In genomic region chr7:143390277-143390948, GRCm38 (mm10) we compare ENCODE assay signal across 11 mouse cellular contexts.
DNase-seq lines count a peak whose midpoint lies in the region; ATAC-seq lines count a peak whose summit lies in the region.
"Had no signal": no experiment of that assay in that cellular context is flagged by ENCODE, and none has a peak within 500 bp of the region (broad histone marks: within the 10 kb centered on the region; RNA-seq: fewer than 3 reads in every experiment).

No protein-coding gene starts in this region.

- WGBS in forebrain, embryonic 15.5 days: 67% methylated on average over 12 of the region's 12 CpGs
- WGBS in forebrain, embryonic 16.5 days: 68% methylated on average over 12 of the region's 12 CpGs
- 76% methylated on average over 12 of the region's 12 CpGs for WGBS in limb, embryonic 13.5 days

- peak; percentile 21 for DNase-seq in ovary, postnatal 14 days (ENCODE audit: low spot score)
- no peak for DNase-seq in ovary, postnatal 10 days (ENCODE audit: low spot score)
- DNase-seq in frontal cortex, postnatal 36 days (ENCODE audit: low spot score in 2 of 2): no peak
- no peak for DNase-seq in gastrocnemius, adult 8-10 months (ENCODE audit: low spot score in 2 of 2)
- DNase-seq: gastrocnemius, postnatal 36 days had no signal

- H3K4me1 ChIP-seq in forebrain, embryonic 15.5 days: peaks cover 29% of the 10 kb centered on the region
- peaks cover 23% of the 10 kb centered on the region for H3K4me1 ChIP-seq in forebrain, embryonic 16.5 days (replicated peaks; ENCODE audit: control insufficient read depth, insufficient read depth, low read length)
- H3K4me1 ChIP-seq in limb, embryonic 13.5 days: peaks cover 41% of the 10 kb centered on the region

- H3K36me3 ChIP-seq in forebrain, embryonic 15.5 days: no peaks in the 10 kb centered on the region
- no peaks in the 10 kb centered on the region for H3K36me3 ChIP-seq in forebrain, embryonic 16.5 days (ENCODE audit: control insufficient read depth, insufficient read depth)
- no peaks in the 10 kb centered on the region for H3K36me3 ChIP-seq in limb, embryonic 13.5 days
- H3K36me3 ChIP-seq: neural tube, embryonic 15.5 days had no signal

- peak; percentile 37; the same call in 1 of the 2 replicates for ATAC-seq in forebrain, embryonic 15.5 days (replicated peaks)
- no peak for ATAC-seq in forebrain, embryonic 16.5 days
- ATAC-seq in limb, embryonic 13.5 days (ENCODE audit: low FRiP score, low read depth): no peak
- ATAC-seq in inflammation-experienced regulatory T-cells, adult 6 months: no peak

- H3K4me3 ChIP-seq in forebrain, embryonic 15.5 days: no peak overlapping the region
- H3K4me3 ChIP-seq in forebrain, embryonic 16.5 days (replicated peaks; ENCODE audit: low read length): no peak overlapping the region
- no peak overlapping the region for H3K4me3 ChIP-seq in limb, embryonic 13.5 days
- H3K4me3 ChIP-seq: neural tube, embryonic 15.5 days had no signal

- H3K4me2 ChIP-seq in forebrain, embryonic 15.5 days (replicated peaks): no peak overlapping the region
- no peak overlapping the region for H3K4me2 ChIP-seq in forebrain, embryonic 16.5 days (ENCODE audit: low read length)
- H3K4me2 ChIP-seq in limb, embryonic 13.5 days (replicated peaks): no peak overlapping the region
- H3K4me2 ChIP-seq: neural tube, embryonic 15.5 days had no signal

- no peak overlapping the region for H3K27ac ChIP-seq in forebrain, embryonic 15.5 days (replicated peaks)
- no peak overlapping the region for H3K27ac ChIP-seq in forebrain, embryonic 16.5 days (ENCODE audit: low read length)
- H3K27ac ChIP-seq in limb, embryonic 13.5 days: peak overlapping the region; percentile 91; the same call in 1 of the 2 replicates
- H3K27ac ChIP-seq: macrophage had no signal

- peaks cover 21% of the 10 kb centered on the region; the same call in 1 of the 2 replicates for H3K27me3 ChIP-seq in forebrain, embryonic 15.5 days
- peaks cover 5% of the 10 kb centered on the region; the same call in 1 of the 2 replicates for H3K27me3 ChIP-seq in forebrain, embryonic 16.5 days (replicated peaks; ENCODE audit: control insufficient read depth, insufficient read depth, low read length)
- H3K27me3 ChIP-seq in limb, embryonic 13.5 days: no peaks in the 10 kb centered on the region
- H3K27me3 ChIP-seq: neural tube, embryonic 15.5 days had no signal

- H3K9ac ChIP-seq in forebrain, embryonic 15.5 days (replicated peaks): no peak overlapping the region
- H3K9ac ChIP-seq in forebrain, embryonic 16.5 days (replicated peaks; ENCODE audit: low read depth, low read length): no peak overlapping the region
- no peak overlapping the region for H3K9ac ChIP-seq in limb, embryonic 13.5 days
- H3K9ac ChIP-seq: neural tube, embryonic 15.5 days had no signal

- no peaks in the 10 kb centered on the region for H3K9me3 ChIP-seq in forebrain, embryonic 15.5 days
- no peaks in the 10 kb centered on the region; the same call in 1 of the 2 replicates for H3K9me3 ChIP-seq in forebrain, embryonic 16.5 days (ENCODE audit: control insufficient read depth, low read length)
- H3K9me3 ChIP-seq in limb, embryonic 13.5 days: no peaks in the 10 kb centered on the region
- H3K9me3 ChIP-seq: neural tube, embryonic 15.5 days had no signal
